Mouse (Mus musculus) embryo, embryonic 10 days (tissue): ENCODE results near the gene Tcea3.

ENCODE experiments used
- DNase-seq: peaks from one replicate; pipeline ENCODE4 v3.0.0-alpha.2; 2015; ENCODE audit warnings: low spot score

Tcea3 gene

DNA sequence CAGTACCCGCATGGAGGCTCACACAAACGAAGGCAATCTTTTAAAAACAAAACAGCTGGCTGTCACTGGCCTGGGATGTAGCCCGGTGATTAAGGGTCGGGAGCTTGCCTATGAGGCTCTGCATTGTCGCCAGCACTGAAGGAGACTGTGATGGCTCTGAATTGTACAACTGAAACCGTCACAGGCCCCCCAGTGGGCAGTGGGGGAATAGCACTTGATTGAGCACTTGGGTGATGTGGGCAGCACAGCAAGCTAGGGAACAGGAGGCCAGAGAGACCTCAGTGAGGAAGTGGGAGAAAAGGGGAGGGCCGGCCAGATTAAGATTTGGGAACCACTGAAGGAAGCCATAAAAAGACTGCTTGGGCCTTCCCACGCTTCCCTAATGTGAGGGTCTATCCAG, 7.9 kb upstream of the Tcea3 start:
- DNase-seq: peak; percentile 75

DNA sequence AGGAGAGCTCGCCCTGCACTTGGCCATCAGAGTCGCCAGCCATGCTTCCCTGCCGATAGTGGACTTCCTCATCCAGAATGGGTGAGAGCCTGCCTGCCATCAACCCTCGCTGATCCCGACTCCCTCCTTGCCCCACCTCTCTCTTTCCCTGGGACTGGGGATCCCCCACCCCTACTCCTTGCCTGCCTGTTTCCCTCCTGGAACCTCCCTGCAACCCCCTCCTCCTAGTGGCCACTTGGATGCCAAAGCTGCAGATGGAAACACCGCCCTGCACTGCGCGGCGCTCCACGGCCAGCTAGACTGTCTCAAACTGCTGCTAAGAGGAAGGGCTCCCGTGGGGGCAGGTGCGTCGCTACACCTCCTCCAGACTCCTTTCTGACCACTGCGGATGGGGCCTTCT, 7.4 kb upstream of the Tcea3 start:
- no peak for DNase-seq

DNA sequence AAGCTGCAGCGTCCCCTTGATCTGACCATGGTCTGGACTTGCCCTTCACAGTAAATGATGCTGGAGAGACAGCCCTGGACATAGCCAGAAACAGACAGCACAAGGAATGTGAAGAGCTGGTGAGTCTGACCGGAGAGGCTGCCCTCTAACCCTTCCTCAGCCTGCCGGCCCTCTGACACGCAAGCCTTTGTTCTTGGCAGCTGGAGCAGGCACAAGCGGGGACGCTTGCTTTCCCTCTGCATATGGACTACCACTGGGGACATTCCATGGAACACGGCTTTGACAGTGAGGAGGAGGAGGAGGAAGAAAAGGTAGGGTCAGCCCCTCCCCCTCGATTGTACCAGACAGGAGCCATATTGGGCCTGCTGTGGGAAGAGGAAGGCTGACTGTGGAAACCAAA, 6.6 kb upstream of the Tcea3 start:
- DNase-seq: peak; percentile 67

DNA sequence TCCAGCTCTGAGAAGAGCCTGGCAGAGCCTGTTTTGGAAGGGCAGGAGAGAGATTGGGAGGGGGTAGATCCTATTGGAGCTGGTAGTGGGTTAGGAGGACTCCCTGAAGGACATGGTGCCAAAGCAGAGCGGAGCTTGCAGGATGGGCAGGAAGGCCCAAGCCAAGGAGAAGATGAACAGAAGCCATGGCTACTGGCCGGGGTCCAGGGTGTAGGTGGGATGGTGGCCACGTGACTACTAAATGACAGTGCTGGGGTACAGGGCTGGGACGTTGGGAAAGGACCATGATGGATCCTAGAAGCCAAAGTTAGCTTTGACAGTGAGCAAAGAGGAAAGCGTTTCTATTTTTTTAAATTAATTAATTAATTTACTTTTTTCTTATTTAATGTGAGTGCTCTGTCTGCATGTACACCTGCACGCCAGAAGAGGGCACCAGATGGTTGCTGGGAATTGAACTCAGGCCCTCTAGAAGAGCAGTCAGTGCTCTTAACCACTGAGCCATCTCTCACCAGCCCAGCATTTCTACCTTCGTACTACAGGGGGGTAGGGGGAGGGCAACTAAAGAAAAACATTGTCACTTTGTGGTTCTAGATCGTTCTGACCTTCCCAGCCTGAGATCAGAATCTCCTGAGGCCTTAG, 5.3 kb upstream of the Tcea3 start:
- peak; percentile 29 for DNase-seq

DNA sequence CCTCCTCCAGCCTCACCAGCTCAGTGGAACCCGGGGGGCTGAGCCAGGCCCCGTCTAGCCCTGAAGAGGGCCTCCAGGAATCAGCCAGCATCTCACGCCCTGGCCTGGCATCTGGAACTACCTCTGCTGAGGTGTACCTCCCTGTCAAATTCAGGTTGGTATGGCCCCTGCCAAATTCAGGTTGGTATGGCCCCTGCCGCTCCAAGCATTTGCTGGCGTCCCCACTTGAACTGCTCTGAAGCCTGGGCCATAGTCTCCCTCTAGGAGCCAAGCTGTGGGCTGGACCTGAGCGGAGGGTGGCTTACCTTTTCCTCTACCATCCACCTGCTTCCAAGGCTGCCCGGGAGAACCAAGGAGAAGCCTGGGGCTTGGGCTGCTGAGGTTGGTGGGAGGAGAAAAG, 4.8 kb upstream of the Tcea3 start:
- no peak for DNase-seq

DNA sequence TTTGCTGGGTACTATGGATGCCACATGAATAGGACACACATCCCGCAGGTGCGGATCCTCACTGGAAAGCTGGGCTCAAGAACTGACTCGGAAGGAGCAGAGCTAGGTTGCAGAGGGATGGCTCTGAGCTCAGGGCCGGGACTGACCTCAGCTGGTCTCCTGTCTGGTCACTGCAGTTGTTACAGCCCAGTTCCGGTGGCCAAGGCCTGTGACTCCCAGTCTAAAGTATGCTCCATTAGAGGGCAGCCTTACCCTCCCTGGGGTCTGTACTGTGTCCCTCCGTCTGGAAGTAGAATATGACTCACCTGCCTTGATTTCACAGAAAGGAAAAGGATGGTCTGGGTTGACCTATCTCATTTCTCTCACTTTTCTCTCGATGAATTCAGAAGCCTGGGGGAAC, 3.3 kb upstream of the Tcea3 start:
- DNase-seq: no peak

DNA sequence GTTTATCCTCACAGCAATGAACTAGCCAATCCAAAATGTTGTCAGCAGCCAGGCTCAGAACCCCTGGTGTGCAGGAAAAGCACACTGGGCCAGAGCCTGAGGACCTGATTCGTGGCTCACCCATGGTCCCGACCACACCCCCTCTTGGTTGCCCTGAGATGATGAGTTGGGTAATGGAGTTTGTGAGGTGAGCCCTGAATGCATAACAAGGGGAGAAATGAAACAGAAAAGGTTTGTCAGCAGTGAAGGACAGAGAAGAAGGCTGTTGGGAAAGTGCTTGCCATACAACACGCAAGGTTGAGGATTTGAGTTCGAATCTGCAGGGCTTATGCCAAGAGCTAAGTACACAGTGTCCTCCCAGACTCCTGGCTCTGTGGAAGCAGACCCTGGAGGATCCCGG, 1.8 kb upstream of the Tcea3 start:
- DNase-seq: peak; percentile 2

DNA sequence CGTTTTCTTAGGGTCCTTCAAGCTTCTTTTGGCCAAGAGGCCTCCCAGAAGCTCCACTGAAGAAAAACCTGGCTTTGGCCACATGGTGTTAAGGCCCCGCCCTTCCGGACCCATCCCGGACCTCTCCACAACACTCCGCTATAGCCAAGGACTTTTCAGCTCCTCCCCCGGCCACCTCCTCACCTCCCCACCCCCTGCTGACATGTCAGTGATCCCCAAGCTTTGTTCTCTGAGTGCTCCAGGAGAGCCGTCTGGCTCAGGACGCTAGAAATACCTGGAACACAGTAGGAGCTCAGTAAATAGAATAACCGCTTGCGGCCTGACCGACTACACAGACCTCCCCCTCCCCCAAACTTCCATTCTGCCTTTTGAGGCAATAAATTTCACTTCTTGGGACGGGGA, 960 bp upstream of the Tcea3 start:
- DNase-seq: peak; percentile 13

DNA sequence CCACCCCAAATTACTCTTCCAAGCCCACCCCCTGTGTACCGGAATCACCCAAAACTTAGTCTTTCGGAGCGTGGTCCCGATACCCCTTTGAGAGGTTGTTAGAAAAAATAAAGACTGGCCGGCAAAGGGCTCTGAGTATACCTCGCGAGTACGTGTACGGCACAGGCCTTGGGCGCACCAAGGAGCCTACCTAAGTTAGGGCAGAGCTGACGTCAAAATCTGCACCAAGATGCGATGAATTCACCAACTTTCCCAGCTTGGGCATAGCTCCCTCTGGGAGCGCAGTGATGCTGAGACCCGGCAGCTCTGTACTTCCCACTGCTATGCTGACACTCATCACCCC, 172 bp upstream of the Tcea3 start:
- peak; percentile 56 for DNase-seq

DNA sequence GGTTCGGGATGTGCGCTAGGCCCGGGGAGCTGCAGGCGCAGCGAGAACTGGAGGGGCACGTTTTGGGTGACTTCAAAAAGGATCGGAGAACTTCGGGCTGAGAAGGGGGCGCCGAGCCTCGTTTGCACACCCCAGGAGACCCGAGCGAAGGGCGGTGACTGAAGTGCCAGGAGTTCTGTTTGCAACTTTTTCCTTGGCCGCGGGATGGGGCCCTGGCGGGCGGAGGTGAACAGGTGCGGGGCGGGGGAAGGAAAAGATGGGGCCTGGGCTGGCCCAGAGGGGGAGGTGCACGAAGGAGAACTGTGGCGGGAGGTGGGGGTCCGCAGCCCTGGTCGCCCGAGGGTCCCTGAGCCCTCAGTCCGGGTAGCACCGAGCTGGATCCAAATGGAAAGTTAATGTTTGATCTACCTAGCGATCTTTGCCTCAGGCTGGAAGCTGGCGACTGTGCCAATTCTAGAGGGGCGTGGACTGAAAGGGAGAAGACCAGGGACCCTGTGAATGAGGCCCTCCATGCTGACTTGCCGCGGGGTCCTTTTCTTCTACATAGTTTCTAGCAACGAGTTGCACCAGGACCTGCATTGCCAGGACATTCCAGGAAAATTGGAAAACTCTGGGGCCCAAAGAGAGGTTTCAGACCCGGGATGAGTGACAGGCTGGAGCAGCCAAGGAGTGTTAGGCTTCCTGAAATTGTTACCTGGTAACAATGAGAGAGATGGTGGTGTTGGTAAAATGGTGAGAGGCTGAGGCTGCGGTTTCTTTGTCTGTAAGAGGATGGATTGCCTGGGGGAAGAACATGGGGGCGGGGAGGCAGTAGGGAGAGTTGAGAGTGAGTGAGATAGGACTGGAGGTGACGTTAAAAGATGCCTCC, 1.2 kb downstream of the Tcea3 start:
- DNase-seq: no peak

DNA sequence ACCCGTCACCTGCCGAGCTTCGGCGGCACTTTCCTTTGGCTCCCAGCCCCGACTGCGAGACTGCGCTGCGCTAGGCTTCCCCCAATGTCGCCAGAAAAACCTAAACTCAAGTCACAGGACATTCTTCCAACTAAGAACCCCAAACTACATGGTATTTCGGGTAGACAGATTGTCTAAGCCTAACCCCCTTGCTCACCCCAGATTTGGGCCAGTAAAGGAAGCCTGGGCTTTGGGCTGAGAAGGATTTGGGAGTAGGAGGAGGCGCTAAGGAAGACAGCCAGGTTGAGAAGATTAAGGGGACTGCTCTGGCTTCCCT, 1.8 kb downstream of the Tcea3 start:
- DNase-seq: no peak

DNA sequence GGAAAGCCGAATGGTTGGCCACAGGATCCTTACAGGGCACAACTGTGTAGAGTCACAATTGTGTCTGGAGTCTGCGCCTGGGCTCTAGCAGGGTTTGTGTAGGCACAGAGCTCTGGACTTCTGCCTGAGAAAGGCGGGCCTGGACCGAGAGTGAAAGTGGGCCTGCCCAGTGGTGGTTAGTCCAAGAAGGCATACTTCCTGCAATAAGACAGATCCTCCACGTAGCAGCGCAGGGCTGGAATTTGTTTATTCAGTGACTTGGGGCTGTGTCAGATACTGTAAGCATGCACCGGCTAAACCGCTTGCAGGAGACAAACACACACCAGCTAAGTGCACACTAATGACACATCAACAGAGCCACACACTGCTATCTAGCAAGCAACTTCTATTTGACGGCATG, 2.3 kb downstream of the Tcea3 start:
- DNase-seq: no peak

DNA sequence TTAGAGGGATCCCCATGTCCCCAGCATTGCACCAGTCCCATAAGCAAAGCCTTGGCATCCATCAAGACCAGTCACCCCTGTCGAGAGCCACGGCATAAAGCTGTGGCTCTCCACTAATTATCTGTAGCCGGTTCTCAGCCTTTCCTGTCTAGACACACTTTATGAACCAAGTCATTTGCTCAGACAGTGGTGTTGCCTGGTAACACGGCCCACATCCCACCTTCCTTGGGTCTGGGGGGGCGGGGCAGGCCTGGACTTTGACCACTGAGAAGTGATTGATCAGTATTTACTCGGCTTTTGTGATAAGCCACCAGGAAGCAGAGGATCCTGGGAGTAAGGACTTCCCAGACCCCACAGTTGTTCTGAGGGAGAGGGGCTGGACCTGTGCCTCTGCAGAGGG, 8.4 kb downstream of the Tcea3 start:
- DNase-seq: no peak

DNA sequence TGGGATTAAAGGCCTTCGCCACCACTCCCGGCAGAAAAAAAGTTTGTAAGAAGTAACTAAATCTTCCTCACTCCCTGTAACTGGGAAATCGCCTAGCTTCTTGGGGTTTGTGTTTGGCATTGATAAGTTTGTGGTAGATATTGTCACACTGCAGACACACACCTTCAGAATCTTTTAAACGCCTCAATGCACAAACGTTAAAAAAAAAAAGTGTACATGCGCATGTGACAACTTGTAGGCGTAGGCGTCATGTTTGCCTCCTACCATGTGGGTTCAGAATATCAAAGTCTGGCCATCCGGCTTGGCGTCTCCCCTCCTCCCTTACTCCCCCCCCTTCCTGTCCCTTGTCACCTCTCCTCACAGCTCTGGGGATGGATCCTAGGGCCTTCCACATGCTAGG, 9.2 kb downstream of the Tcea3 start:
- DNase-seq: no peak

DNA sequence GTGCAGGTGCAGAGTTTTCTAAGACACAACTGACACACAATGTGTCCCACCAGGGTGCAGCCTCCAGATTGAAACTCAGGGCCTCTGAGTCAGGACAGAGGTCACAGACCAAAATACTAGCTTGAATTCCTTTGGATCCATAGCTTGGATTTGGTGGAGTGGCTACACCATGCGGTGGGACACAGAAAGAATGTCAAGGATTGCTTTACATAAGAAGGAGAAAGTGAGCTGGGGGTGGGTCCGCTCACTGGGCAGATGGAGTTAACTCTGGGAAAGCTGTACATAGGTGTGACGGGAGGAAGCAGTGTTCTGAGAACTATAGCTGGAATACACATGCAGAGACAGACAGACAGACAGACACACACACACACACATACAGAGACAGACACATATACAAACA, 12.4 kb downstream of the Tcea3 start:
- DNase-seq: no peak

DNA sequence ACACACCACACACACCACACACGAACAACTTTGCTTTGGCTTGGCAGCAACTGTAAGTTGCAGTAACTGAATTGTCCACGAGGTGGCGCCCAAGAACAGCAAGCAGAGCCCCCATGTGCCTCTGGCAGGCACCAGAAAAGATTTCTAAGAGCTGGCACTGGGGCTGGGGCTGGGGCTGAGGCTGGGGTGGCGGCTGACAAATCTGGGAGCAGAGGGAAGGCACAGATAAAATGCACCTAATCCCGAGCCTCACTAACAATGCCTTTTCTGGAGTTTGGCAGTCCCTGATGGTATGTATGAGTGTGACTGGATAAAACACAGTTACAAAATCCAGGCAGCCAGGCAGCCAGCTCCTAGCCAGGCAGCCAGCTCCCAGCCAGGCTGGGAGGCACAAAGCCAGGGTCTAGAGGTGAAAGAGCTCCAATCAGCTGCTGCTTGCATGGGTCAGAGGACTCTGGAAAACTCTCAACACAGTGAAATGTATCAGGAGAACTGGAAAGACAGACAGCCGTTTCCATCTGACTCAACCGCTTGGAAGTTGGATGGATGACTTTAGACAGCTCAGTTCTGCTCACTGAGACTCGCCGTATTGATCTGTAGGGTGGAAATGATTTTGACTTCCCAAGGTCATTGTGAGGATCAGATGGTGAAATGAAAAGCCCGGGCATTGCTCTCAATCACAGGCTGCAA, 13.1 kb downstream of the Tcea3 start:
- peak; percentile 85 for DNase-seq

DNA sequence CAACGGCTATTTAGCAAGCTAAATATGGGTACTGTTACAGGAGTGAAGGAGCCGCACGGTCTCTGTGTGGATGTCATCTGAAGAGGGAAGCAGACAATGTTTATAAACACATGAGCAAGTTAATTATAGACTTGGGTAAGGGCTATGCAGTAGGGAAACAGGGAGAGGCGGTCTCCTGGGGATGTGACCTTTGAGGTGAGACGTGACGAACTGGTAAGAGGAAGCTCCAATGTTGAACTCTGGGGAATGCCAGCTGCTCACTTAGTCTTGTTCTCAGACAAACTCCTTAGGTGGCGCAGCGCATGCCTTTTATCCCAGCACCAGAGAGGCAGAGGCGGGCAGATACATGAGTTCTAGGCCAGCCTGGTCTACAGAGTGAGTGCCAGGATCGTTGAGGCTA, 14.4 kb downstream of the Tcea3 start:
- DNase-seq: no peak

DNA sequence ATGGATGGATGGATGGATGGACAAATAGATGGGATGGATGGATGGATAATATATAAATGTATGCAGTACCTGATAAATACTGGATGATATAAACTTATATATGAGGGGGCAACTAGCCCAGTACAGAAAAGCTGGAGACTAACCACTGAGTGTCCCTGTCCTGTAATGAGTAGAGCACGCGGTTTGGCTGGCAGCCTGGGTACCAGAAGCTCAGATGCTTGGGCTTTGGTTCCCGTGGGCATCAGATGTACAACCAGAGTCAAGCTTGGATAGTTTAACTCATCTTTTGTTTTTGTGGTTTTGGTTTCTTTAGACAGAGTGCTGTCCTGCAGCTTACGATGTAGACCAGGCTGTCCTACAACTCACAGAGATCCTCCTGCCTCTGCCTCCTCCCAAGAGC, 16.0 kb downstream of the Tcea3 start:
- DNase-seq: no peak

DNA sequence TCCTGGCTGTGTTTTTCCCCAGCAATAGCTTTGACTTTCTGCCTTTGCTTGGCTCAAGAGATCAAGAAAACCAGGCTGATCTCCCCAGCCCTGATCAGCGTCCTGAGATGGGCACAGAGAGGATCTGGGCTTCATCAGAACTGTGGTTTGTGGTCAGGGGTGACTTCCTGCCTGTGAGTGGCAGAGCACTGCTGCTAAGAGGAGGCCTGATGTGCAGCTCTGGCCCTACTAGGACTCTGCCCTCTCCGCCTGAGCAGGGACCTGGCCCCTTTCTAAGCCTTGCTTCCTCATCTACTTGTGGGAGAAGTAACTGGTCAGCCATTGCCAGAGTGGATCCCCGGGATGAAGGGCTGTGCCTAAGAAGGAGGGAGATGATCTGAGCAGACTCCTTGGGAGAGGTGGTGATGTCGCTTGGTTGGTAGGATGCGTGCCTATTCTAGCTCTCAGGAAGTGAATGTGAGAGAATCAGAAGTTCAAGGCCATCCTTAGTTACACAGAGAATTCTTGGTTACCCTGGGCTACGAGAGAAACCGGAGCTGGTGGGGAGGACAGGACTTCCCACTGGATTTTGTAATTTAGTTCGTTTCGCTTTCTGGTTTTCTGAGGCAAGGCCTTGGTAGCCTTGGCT, 19.3 kb downstream of the Tcea3 start:
- DNase-seq: no peak

DNA sequence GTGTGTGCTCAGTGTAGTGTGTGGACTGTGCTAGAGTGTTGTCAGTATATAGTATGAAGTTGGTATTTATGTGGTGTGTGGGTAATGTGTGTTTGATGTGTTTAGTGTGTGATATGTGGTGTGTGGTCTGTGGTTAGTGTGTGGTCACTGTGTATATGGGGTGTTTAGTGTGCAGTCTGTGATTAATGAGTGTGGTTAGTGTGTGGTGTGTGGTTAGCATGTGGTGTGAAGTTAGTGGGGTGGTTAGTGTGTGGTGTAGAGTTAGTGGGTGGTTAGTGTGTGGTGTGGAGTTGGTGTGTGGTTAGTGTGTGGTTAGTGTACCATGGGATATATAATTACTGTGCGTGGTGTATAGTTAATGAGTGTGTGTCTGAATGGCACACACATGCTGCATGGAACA, 21.4 kb downstream of the Tcea3 start:
- no peak for DNase-seq

DNA sequence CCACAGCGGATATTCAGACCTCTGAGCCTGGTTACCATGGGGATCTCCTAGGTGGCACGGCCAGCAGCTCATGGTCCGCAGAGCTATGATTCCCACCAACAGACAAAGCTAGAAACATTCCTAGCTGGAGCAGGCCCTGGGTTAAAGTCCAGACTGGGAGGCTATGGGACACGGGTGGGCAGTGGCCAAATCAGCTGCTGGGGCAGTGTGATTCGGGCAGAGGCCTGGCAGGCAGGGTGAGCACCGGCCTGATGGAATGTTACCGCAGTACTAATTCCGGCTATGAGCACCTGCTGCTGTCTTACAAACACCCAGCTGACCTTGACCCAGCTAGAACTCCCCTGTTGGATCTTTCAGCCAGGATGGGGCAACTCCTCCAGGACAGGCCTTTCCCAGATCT, 23.1 kb downstream of the Tcea3 start:
- no peak for DNase-seq

DNA sequence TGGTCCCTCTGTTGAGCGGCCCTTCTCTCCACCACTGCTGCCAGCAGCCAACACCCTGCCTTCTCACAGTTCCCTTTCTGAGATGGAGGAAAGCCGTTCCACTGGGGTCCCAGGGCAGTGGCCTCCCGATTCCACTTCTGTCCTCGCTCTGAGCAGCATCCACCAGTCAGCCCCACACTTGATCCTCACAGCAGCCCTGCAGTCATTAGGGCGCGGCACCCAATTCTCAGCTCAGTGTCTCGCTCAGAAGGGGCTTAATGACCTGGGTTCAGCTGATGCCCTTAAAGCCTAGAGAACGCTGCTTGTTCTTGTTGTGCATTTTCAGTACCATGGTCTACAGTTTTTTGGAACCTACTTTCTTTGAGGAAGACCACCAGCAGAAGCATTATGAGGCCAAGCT, 33.6 kb downstream of the Tcea3 start:
- DNase-seq: no peak

DNA sequence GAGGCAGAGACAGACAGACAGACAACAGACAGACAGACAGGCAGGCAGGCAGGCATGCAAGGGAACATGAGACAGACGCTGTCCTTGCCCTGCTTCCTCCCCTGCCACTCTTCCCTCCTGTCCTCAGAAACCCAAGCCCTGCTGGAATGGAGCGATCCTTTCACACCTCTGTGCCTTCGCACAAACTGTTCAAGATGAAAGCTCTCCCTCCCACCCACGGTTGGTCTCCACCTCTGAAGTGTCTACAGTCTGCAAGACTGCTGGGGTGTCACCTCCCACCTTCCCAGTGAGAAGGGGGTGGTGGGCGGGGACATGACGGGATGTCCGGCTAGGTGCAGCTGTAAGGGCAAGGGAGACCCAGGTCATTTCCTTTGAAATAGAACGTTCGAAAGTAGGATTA, 34.1 kb downstream of the Tcea3 start:
- DNase-seq: no peak
